Mouse (Mus musculus) liver, embryonic 14 days (tissue): Measurements from ENCODE around the gene Ash1l. TPM values are rescaled to one million over a fixed set of nuclear protein-coding genes. Genes with fewer than 3 reads are reported as not detected.

Source experiments
- polyA plus RNA-seq: library from polyadenylated mRNA; depleted of rRNA; stranded (reverse); fragments of >200 nt; gene quantifications from 2 replicates; pipeline ENCODE4 v1.2.3, GENCODE M21; 2012; rRNA removed

Gene Ash1l
- 3.1 and 3.6 TPM in 2 replicates for polyA plus RNA-seq

DNA sequence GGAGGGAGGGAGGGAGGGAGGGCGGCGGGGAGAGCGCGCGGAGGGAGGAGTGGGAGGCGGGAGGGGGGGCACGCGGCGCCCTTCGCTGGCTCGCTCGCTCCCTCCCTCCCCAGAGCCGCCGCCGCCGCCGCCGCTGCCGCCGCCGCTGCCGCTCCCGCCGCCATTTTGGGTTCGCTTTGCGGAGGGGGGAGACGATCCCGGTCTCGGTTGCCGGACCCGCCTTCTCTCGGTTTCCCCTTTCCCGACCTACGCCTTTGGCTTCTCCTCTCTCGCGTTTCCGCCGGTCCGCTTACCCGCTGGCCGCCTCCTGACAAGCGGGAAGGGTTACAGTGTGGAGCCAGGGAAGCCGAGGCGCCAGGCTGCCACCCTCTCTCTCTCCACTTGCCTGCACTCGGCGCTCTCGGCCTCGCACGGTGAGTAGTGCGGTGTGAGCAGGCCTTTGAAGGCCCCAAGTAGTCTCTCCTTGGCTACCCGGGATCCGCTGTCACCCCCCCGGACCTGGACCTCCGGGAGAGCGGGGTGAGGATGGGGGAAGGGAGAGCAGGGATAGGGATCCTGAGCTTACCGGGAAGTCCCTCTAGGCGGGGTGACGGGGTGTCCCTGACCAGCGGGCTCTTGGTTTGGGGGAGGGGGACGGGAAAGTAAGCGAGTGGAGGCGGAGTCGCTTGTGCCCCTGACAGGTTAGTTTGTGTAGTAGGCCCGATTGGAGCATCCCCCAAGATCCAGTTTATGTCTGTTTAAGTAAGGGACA, at the start of gene Ash1l, which contains the start of gene Dap3:
Gene Ash1l (plus strand): TSS at position 47 of the 751 bp plus-strand sequence.
Gene Dap3 (minus strand): TSS at position 606 of the 751 bp plus-strand sequence.

DNA sequence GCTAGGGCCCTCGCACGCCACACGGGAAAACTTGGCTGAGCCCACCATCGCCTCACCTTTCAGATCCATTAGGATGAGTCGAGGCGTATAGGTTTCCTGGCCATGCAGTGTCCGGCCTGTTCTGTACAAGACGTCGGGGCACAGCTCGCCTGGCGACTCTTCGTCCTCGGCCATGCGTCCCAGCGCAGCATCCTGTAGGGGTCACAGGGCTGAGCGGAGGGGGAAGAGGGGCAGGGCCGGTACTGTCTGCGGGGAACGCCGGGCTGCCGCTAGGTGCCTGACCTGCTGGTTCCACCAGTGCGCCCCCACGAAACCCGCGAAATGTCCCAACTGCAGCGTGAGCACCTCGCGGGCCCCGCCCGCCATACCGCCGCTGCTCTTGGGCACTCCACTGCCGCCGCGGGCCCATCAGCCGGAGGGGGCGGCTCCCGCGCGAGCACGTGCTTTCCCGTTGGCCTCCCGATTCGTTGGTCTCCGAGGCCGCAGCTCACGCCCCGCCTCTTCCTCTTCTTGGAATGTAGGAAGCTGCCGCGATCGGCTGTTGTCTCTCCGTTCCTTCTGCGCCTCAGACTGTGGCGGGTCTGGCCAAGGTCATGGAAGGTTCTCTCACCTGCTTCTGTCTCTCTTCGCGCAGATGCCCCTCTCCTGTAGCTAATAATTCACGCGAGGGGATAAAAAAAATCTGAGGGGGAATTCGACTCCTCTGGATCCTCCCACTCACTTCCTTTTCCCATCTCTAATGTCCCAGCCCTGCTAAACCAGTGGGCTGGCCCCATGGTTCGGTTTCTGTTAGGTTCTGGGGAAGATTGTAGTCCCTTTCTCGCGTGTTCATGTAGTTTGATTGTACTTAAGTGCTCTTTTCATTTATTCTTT, 36.7 kb upstream of the Ash1l start, which contains the start of gene Msto1:
Gene Msto1 (minus strand): TSS at position 489 of the 873 bp plus-strand sequence.

GRCm38 (mm10) chr3:89093175-89093574, 142.8 kb downstream of the Ash1l start, which contains the start of gene Rusc1:
Gene Rusc1 (minus strand): TSS chr3:89093311.

DNA sequence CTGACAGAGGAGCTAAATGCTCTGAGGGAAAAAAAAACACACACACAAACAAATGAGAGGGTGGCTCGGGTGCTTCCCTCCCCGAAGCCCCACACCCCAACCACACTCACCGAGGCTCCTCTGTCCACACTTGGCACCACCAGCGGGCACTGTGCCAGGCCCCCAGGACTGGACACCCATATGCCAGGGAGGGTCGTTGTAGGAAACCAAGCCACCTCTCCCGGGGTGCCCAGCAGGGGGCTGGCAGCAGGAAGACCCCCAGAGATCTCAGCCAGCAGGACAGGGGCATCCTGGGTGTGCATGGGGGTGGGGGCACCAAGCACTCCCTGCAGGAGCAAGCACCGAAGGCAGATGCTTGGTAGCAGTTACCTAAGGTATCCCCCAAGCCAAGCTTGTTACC, 150.4 kb downstream of the Ash1l start, which contains the start of gene Gm43738:
Gene Gm43738 (minus strand): TSS at position 289 of the 400 bp plus-strand sequence.

DNA sequence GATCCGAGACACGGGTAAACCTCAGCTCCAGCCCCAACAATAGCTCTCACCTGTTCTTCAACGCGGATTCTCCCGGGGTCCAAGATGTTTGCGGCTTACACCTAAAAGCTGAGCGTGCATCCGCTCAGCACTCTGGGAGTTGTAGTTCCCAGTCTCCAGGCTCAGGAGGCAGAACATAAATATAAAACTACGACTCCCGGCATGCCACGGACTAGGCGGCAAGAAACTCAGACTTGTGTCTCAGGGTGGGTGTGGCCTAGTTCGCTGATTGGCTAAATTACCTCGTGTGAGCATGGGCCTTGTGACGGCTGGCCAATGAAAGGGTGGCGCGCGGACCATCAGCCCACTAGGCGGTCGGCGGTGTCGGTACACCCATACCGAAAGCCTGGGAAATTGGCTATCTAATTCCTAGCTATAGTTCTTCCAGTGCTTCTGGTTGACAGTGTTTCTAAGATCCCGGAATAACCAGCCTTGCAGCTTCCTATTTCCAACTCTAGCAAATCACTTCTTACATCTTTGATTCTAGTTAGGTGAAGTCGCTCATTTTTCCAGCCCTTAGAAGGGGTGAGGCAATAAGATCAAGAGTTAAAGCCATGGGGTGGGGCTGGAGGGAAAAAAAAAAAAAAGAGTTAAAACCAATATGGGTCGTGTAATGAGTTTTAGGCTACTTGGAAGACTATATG, 151.5 kb downstream of the Ash1l start, which contains the start of gene Fdps:
Gene Fdps (minus strand): TSS at position 148 of the 683 bp plus-strand sequence.

Other genes starting within 250 kb of the Ash1l start
- 20.2 and 22.1 TPM in 2 replicates for gene Rit1, start 233.8 kb upstream of the Ash1l start, polyA plus RNA-seq
- 0.40 and 0.62 TPM in 2 replicates for gene Syt11, start 175.5 kb upstream of the Ash1l start, polyA plus RNA-seq
- gene Gon4l, start 115.4 kb upstream of the Ash1l start, polyA plus RNA-seq, result 6.3 and 7.3 TPM in 2 replicates
- gene Msto1, start 36.6 kb upstream of the Ash1l start, polyA plus RNA-seq, result 9.5 and 10.7 TPM in 2 replicates
- gene Dap3, start 559 bp downstream of the Ash1l start, polyA plus RNA-seq, result 58.5 and 61.9 TPM in 2 replicates
- 4.5 and 5.2 TPM in 2 replicates for gene Rusc1, start 142.7 kb downstream of the Ash1l start, polyA plus RNA-seq
- gene Gm43738, start 150.5 kb downstream of the Ash1l start, polyA plus RNA-seq, result not detected in 2 replicates
- 120 and 142 TPM in 2 replicates for gene Fdps, start 151.3 kb downstream of the Ash1l start, polyA plus RNA-seq
- 123 and 144 TPM in 2 replicates for gene Pklr, start 185.5 kb downstream of the Ash1l start, polyA plus RNA-seq
- gene Hcn3, start 209.6 kb downstream of the Ash1l start, polyA plus RNA-seq, result 0.23 and 0.28 TPM in 2 replicates
- 26.2 and 28.4 TPM in 2 replicates for gene Clk2, start 214.2 kb downstream of the Ash1l start, polyA plus RNA-seq
- gene Scamp3, start 226.9 kb downstream of the Ash1l start, polyA plus RNA-seq, result 31.9 and 35.9 TPM in 2 replicates
- 3.6 and 3.7 TPM in 2 replicates for gene Fam189b, start 232.5 kb downstream of the Ash1l start, polyA plus RNA-seq